In the genomic region with DNA sequence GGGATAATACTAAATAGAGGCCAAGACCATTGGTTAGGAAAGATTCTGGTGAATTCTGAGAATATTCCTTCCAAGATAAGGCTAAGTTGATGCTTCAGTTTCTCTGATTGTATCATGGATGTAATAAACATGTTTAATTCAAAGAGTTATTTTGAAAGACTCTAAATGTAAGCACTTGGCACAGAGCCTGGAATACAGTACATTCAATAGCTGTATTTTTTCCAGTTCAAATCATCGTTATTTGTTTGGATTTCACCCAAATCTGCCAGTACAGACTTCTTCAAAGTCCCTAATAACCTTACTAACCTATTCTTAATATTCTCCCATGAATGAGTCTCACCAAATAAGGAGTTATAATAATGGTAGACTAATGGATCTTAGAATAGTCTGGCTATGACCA, we compare ENCODE assay signal across 27 mouse cellular contexts.
"Had no signal": no experiment of that assay in that cellular context is flagged by ENCODE, and none has a peak within 500 bp of the region (broad histone marks: within the 10 kb centered on the region; RNA-seq: fewer than 3 reads in every experiment).

No protein-coding gene starts in this region.

- H3K27me3 ChIP-seq: heart, embryonic 12.5 days; hindbrain, embryonic 12.5 days; hindbrain, embryonic 15.5 days; intestine, embryonic 15.5 days; limb, embryonic 12.5 days; liver, embryonic 13.5 days; liver, embryonic 15.5 days had no signal

- H3K4me2 ChIP-seq: heart, embryonic 12.5 days; hindbrain, embryonic 12.5 days; hindbrain, embryonic 15.5 days; intestine, embryonic 15.5 days; limb, embryonic 12.5 days; liver, embryonic 11.5 days; liver, embryonic 13.5 days; liver, embryonic 15.5 days had no signal

- H3K9me3 ChIP-seq: heart, embryonic 10.5 days; heart, embryonic 12.5 days; hindbrain, embryonic 10.5 days; hindbrain, embryonic 12.5 days; hindbrain, embryonic 15.5 days; intestine, embryonic 15.5 days; limb, embryonic 10.5 days; limb, embryonic 12.5 days; liver, embryonic 13.5 days; liver, embryonic 15.5 days had no signal

- H3K4me3 ChIP-seq: gastrocnemius, adult 2 months; heart, embryonic 10.5 days; heart, embryonic 12.5 days; hindbrain, embryonic 10.5 days; hindbrain, embryonic 12.5 days; hindbrain, embryonic 15.5 days; intestine, embryonic 15.5 days; layer of hippocampus, adult 2 months; left cerebral cortex, adult 2 months; limb, embryonic 10.5 days; limb, embryonic 12.5 days; liver, embryonic 13.5 days; liver, embryonic 15.5 days had no signal

- H3K27ac ChIP-seq: gastrocnemius, adult 2 months; heart, embryonic 10.5 days; hindbrain, embryonic 10.5 days; hindbrain, embryonic 12.5 days; hindbrain, embryonic 15.5 days; intestine, embryonic 15.5 days; layer of hippocampus, adult 2 months; left cerebral cortex, adult 2 months; limb, embryonic 10.5 days; limb, embryonic 12.5 days; liver, embryonic 13.5 days; liver, embryonic 15.5 days had no signal

- DNase-seq: gastrocnemius, adult 2 months; gastrocnemius, postnatal 10 days; gastrocnemius, postnatal 25 days; heart, adult 18-20 months; heart, postnatal 10 days; heart, postnatal 4 days; kidney, adult 18-20 months; kidney, adult 8-10 months; kidney, postnatal 10 days; kidney, postnatal 25 days; kidney, postnatal 4 days; liver; liver, embryonic 13.5 days had no signal

- H3K4me1 ChIP-seq: intestine, embryonic 15.5 days; limb, embryonic 12.5 days; liver, embryonic 13.5 days; liver, embryonic 15.5 days had no signal

- H3K9ac ChIP-seq: heart, embryonic 12.5 days; hindbrain, embryonic 12.5 days; hindbrain, embryonic 15.5 days; intestine, embryonic 15.5 days; limb, embryonic 12.5 days; liver, embryonic 13.5 days; liver, embryonic 15.5 days had no signal

- ATAC-seq: inflammation-experienced regulatory T-cells, adult 6 months; intestine, embryonic 15.5 days; intestine, postnatal 0 days had no signal

- H3K36me3 ChIP-seq: heart, embryonic 10.5 days; heart, embryonic 12.5 days; hindbrain, embryonic 10.5 days; hindbrain, embryonic 12.5 days; hindbrain, embryonic 15.5 days; intestine, embryonic 15.5 days; limb, embryonic 10.5 days; limb, embryonic 12.5 days; liver, embryonic 13.5 days; liver, embryonic 15.5 days had no signal
